Mouse (Mus musculus) ovary, postnatal 10 days (tissue): ENCODE data around the gene Daam1.
"Not testable (repeated sequence)": the region's sequence is repeated elsewhere in the genome, so short reads cannot be mapped to it uniquely, and the experiment has no call there.

Source experiments
- DNase-seq: peaks from one replicate; pipeline ENCODE4 v3.0.0; 2022; ENCODE audit warnings: low spot score

Daam1 gene

GRCm38 (mm10) chr12:71834041-71834440 is 3.2 kb downstream of the Daam1 start:
- no peak for DNase-seq

- DNase-seq, result no peak
These were observed 5.2 kb downstream of the Daam1 start for GRCm38 (mm10) chr12:71835966-71836668.

GRCm38 (mm10) chr12:71836776-71837175 is 5.9 kb downstream of the Daam1 start:
- no peak for DNase-seq

- no peak for DNase-seq
These were observed 6.7 kb downstream of the Daam1 start for GRCm38 (mm10) chr12:71837576-71837975.

GRCm38 (mm10) chr12:71838230-71838629 is 7.4 kb downstream of the Daam1 start:
- no peak for DNase-seq

GRCm38 (mm10) chr12:71839653-71840052 is 8.8 kb downstream of the Daam1 start:
- no peak for DNase-seq

- no peak for DNase-seq
These were observed 9.7 kb downstream of the Daam1 start for GRCm38 (mm10) chr12:71840430-71841186.

GRCm38 (mm10) chr12:71842006-71842405 is 11.1 kb downstream of the Daam1 start:
- no peak for DNase-seq

GRCm38 (mm10) chr12:71842588-71842987 is 11.7 kb downstream of the Daam1 start:
- DNase-seq, result no peak

GRCm38 (mm10) chr12:71845486-71845885 is 14.6 kb downstream of the Daam1 start:
- DNase-seq, result no peak

- DNase-seq, result not testable (repeated sequence)
These were observed 15.5 kb downstream of the Daam1 start for GRCm38 (mm10) chr12:71846416-71846815.

- not testable (repeated sequence) for DNase-seq
These were observed 16.1 kb downstream of the Daam1 start for GRCm38 (mm10) chr12:71847024-71847423.

- DNase-seq, result no peak
These were observed 16.7 kb downstream of the Daam1 start for GRCm38 (mm10) chr12:71847617-71848016.

- DNase-seq, result no peak
These were observed 17.3 kb downstream of the Daam1 start for GRCm38 (mm10) chr12:71848037-71848776.

- no peak for DNase-seq
These were observed 18.2 kb downstream of the Daam1 start for GRCm38 (mm10) chr12:71849051-71849450.

- DNase-seq, result no peak
These were observed 19.3 kb downstream of the Daam1 start for GRCm38 (mm10) chr12:71850135-71850534.

GRCm38 (mm10) chr12:71852678-71853077 is 21.8 kb downstream of the Daam1 start:
- no peak for DNase-seq

GRCm38 (mm10) chr12:71853694-71854093 is 22.8 kb downstream of the Daam1 start:
- no peak for DNase-seq

GRCm38 (mm10) chr12:71854191-71854590 is 23.3 kb downstream of the Daam1 start:
- DNase-seq, result no peak

- DNase-seq, result peak; percentile 29
These were observed 25.0 kb downstream of the Daam1 start for GRCm38 (mm10) chr12:71855730-71856479.

GRCm38 (mm10) chr12:71856480-71856754 is 25.5 kb downstream of the Daam1 start:
- DNase-seq, result no peak

- no peak for DNase-seq
These were observed 28.2 kb downstream of the Daam1 start for GRCm38 (mm10) chr12:71859096-71859495.
